Mouse (Mus musculus) G1E (cell line): ENCODE results near the gene Celf2. TPM values are rescaled to one million over a fixed set of nuclear protein-coding genes. Genes with fewer than 3 reads are reported as not detected.

Experiments used
- ATAC-seq: 2 replicates; pipeline ENCODE4 v1.8.0; 2016; ENCODE audit warnings: mild to moderate bottlenecking; ENCODE audit not compliant: insufficient number of reproducible peaks, poor library complexity, low FRiP score, severe bottlenecking; ENCODE audit errors: extremely low read depth
- DNase-seq: peaks from one replicate; pipeline ENCODE4 v3.0.0; 2012; ENCODE audit warnings: low spot score
- H3K27me3 ChIP-seq: 2 replicates; pipeline ENCODE4 v1.6.1; 2012; ENCODE audit warnings: mild to moderate bottlenecking, low read length, inconsistent platforms; ENCODE audit not compliant: insufficient read depth
- H3K36me3 ChIP-seq: replicated peaks from 2 replicates; pipeline ENCODE3; 2012; ENCODE audit warnings: mild to moderate bottlenecking, inconsistent platforms
- H3K4me1 ChIP-seq: 2 replicates; pipeline ENCODE4 v1.6.1; 2012; ENCODE audit warnings: low read depth, low read length, inconsistent platforms, mixed read lengths; ENCODE audit not compliant: insufficient read depth
- H3K4me3 ChIP-seq: 2 replicates; pipeline ENCODE4 v1.5.1; 2012; ENCODE audit warnings: low read depth, mild to moderate bottlenecking, inconsistent platforms, low read length, moderate library complexity, mixed read lengths
- H3K9me3 ChIP-seq: replicated peaks from 2 replicates; pipeline ENCODE4 v1.6.1; 2012; ENCODE audit warnings: inconsistent platforms
- CTCF ChIP-seq: IDR thresholded peaks from 2 replicates; pipeline ENCODE4 v1.5.1; 2012; ENCODE audit warnings: low read depth, low read length, inconsistent platforms, mixed read lengths
- GATA1 ChIP-seq: IDR thresholded peaks from 2 replicates; pipeline ENCODE4 v1.6.1; 2012; ENCODE audit warnings: borderline replicate concordance, low read length, inconsistent platforms, mixed read lengths
- GATA2 ChIP-seq: IDR thresholded peaks from 2 replicates; pipeline ENCODE4 v1.6.1; 2012; ENCODE audit warnings: low read depth, low read length, inconsistent platforms, borderline replicate concordance
- POLR2AphosphoS5 ChIP-seq: IDR thresholded peaks from 2 replicates; pipeline ENCODE4 v1.6.1; 2012; ENCODE audit warnings: low read depth, low read length, inconsistent platforms; ENCODE audit not compliant: insufficient replicate concordance
- TAL1 ChIP-seq: conservative IDR thresholded peaks from 2 replicates; pipeline ENCODE4 v1.6.1; 2012; ENCODE audit warnings: low read depth, low read length, inconsistent platforms, mixed read lengths
- polyA plus RNA-seq: library from polyadenylated mRNA; stranded (reverse); fragments of >175 nt; gene quantifications from 2 replicates; pipeline ENCODE4 v1.2.3, GENCODE M21; 2012
- total RNA-seq, 2 experiments: library from RNA; stranded (forward) in 1 of 2; stranded (reverse) in 1 of 2; fragments of 200-1000 nt in 1 of 2; fragments of >200 nt in 1 of 2; fragmentation: Nextera tagmentation in 1 of 2; gene quantifications; 2 replicates each; pipeline ENCODE4 v1.2.3; 2014 to 2017

The Celf2 gene
- total and polyA plus RNA-seq, 3 experiments, result 0.86 to 45.1 (median 14.2) TPM

- DNase-seq, result no peak
- H3K4me3 ChIP-seq, result no peak overlapping the region
- no peak for ATAC-seq
- H3K27me3 ChIP-seq, result no peaks in the 10 kb centered on the region
- H3K36me3 ChIP-seq, result no peaks in the 10 kb centered on the region
- TF ChIP-seq TAL1 (no peak), GATA2 (no peak), CTCF (no peak), GATA1 (no peak)
- no peaks in the 10 kb centered on the region for H3K4me1 ChIP-seq
- no peaks in the 10 kb centered on the region for H3K9me3 ChIP-seq
Measured at GRCm38 (mm10) chr2:7400530-7400929, 108.8 kb downstream of the Celf2 start.

GRCm38 (mm10) chr2:7395935-7396334, 113.4 kb downstream of the Celf2 start:
- Histone ChIP-seq H3K36me3 (no peaks in the 10 kb centered on the region), H3K27me3 (no peaks in the 10 kb centered on the region), H3K9me3 (no peaks in the 10 kb centered on the region), H3K4me1 (no peaks in the 10 kb centered on the region), H3K4me3 (no peak overlapping the region)
- ATAC-seq (no peak), DNase-seq (no peak)
- no peak for TF ChIP-seq POLR2AphosphoS5
- no peak for TF ChIP-seq GATA2
- TF ChIP-seq CTCF, result no peak
- no peak for TF ChIP-seq GATA1
- TF ChIP-seq TAL1, result no peak

- H3K9me3 ChIP-seq, result no peaks in the 10 kb centered on the region
- H3K4me3 ChIP-seq, result no peak overlapping the region
- ATAC-seq (no peak), DNase-seq (no peak)
- TF ChIP-seq POLR2AphosphoS5, result no peak
- no peak for TF ChIP-seq GATA1
- no peak for TF ChIP-seq TAL1
- TF ChIP-seq CTCF, result no peak
- no peak for TF ChIP-seq GATA2
- no peaks in the 10 kb centered on the region for H3K4me1 ChIP-seq
- H3K27me3 ChIP-seq, result no peaks in the 10 kb centered on the region
- H3K36me3 ChIP-seq, result no peaks in the 10 kb centered on the region
Measured at GRCm38 (mm10) chr2:7395473-7395872, 113.9 kb downstream of the Celf2 start.

- ATAC-seq (no peak), DNase-seq (no peak)
- H3K27me3 ChIP-seq, result no peaks in the 10 kb centered on the region
- H3K4me1 ChIP-seq, result no peaks in the 10 kb centered on the region
- no peaks in the 10 kb centered on the region for H3K9me3 ChIP-seq
- H3K4me3 ChIP-seq, result no peak overlapping the region
- H3K36me3 ChIP-seq, result no peaks in the 10 kb centered on the region
- TF ChIP-seq GATA1 (no peak), GATA2 (no peak), POLR2AphosphoS5 (no peak), TAL1 (no peak), CTCF (no peak)
Measured at GRCm38 (mm10) chr2:7392500-7392899, 116.9 kb downstream of the Celf2 start.

- DNase-seq, result no peak
- Histone ChIP-seq H3K4me1 (no peaks in the 10 kb centered on the region), H3K36me3 (no peaks in the 10 kb centered on the region), H3K27me3 (no peaks in the 10 kb centered on the region), H3K9me3 (no peaks in the 10 kb centered on the region), H3K4me3 (no peak overlapping the region)
- ATAC-seq, result no peak
- TF ChIP-seq GATA2, result no peak
- no peak for TF ChIP-seq POLR2AphosphoS5
- TF ChIP-seq GATA1, result no peak
- TF ChIP-seq TAL1, result no peak
- no peak for TF ChIP-seq CTCF
Measured at GRCm38 (mm10) chr2:7389264-7389663, 120.1 kb downstream of the Celf2 start.

- TF ChIP-seq GATA2, result no peak
- no peak for TF ChIP-seq TAL1
- TF ChIP-seq GATA1, result no peak
- TF ChIP-seq POLR2AphosphoS5, result no peak
- no peak for TF ChIP-seq CTCF
Measured at GRCm38 (mm10) chr2:7378736-7379135, 130.6 kb downstream of the Celf2 start.

GRCm38 (mm10) chr2:7377878-7378277, 131.5 kb downstream of the Celf2 start:
- ATAC-seq, result no peak
- no peaks in the 10 kb centered on the region for H3K9me3 ChIP-seq
- DNase-seq, result no peak
- H3K27me3 ChIP-seq, result no peaks in the 10 kb centered on the region
- no peaks in the 10 kb centered on the region for H3K4me1 ChIP-seq
- no peak for TF ChIP-seq CTCF
- no peak for TF ChIP-seq TAL1
- TF ChIP-seq GATA1, result no peak
- TF ChIP-seq GATA2, result no peak
- no peak for TF ChIP-seq POLR2AphosphoS5
- no peaks in the 10 kb centered on the region for H3K36me3 ChIP-seq
- no peak overlapping the region for H3K4me3 ChIP-seq

More at GRCm38 (mm10) chr2:7378736-7379135, 130.6 kb downstream of the Celf2 start:
- H3K4me1 ChIP-seq, result no peaks in the 10 kb centered on the region
- H3K27me3 ChIP-seq, result no peaks in the 10 kb centered on the region
- ATAC-seq (no peak), DNase-seq (no peak)
- no peaks in the 10 kb centered on the region for H3K9me3 ChIP-seq
- no peak overlapping the region for H3K4me3 ChIP-seq
- H3K36me3 ChIP-seq, result no peaks in the 10 kb centered on the region
